Mouse (Mus musculus) heart, embryonic 12.5 days (tissue): Measurements from ENCODE around the gene Sh3d19. TPM values are rescaled to one million over a fixed set of nuclear protein-coding genes. Genes with fewer than 3 reads are reported as not detected.

ENCODE experiments used
- ATAC-seq: fragments of 200-750 bp; cut with Nextera tagmentation; 2 replicates; pipeline ENCODE4 v1.8.0; 2017; ENCODE audit warnings: moderate TSS enrichment, moderate library complexity; ENCODE audit not compliant: insufficient number of reproducible peaks, low FRiP score
- H3K27ac ChIP-seq: fragments of 300-500 bp; sonication (generic); 2 replicates; pipeline ENCODE4 v1.5.1; 2016; ENCODE audit warnings: mild to moderate bottlenecking, moderate library complexity; ENCODE audit not compliant: poor library complexity, severe bottlenecking
- H3K27me3 ChIP-seq: fragments of 300-500 bp; sonication (generic); replicated peaks from 2 replicates; pipeline ENCODE4 v1.6.1; 2016; ENCODE audit warnings: mild to moderate bottlenecking, moderate library complexity
- H3K36me3 ChIP-seq: fragments of 300-500 bp; sonication (generic); 2 replicates; pipeline ENCODE4 v1.6.1; 2016; ENCODE audit warnings: mild to moderate bottlenecking, moderate library complexity
- H3K4me1 ChIP-seq: fragments of 300-500 bp; sonication (generic); replicated peaks from 2 replicates; pipeline ENCODE4 v1.6.1; 2016; ENCODE audit warnings: mild to moderate bottlenecking
- H3K4me2 ChIP-seq: fragments of 300-500 bp; sonication (generic); 2 replicates; pipeline ENCODE4 v1.6.1; 2016; ENCODE audit warnings: mild to moderate bottlenecking, moderate library complexity
- H3K4me3 ChIP-seq: fragments of 300-500 bp; sonication (generic); 2 replicates; pipeline ENCODE4 v1.5.1; 2016; ENCODE audit warnings: mild to moderate bottlenecking
- H3K9ac ChIP-seq: fragments of 300-500 bp; sonication (generic); 2 replicates; pipeline ENCODE4 v1.6.1; 2016; ENCODE audit warnings: mild to moderate bottlenecking, moderate library complexity
- H3K9me3 ChIP-seq: fragments of 300-500 bp; sonication (generic); replicated peaks from 2 replicates; pipeline ENCODE4 v1.6.1; 2016; ENCODE audit warnings: mild to moderate bottlenecking, moderate library complexity
- WGBS: fragments of 180-500 bp; shearing (Covaris S2); methylation state at CpG from one replicate; pipeline ENCODE4 v1.1.7; 2016; 5-methylcytosine and 5-hydroxymethylcytosine counted together
- polyA plus RNA-seq: library from polyadenylated mRNA; unstranded; fragments of >200 nt; fragmentation: Nextera tagmentation; extraction: Ambion mirVana; gene quantifications from 2 replicates; pipeline ENCODE4 v1.2.1, GENCODE M21; 2016

The Sh3d19 gene
- polyA plus RNA-seq: 16.6 and 16.9 TPM in 2 replicates

DNA sequence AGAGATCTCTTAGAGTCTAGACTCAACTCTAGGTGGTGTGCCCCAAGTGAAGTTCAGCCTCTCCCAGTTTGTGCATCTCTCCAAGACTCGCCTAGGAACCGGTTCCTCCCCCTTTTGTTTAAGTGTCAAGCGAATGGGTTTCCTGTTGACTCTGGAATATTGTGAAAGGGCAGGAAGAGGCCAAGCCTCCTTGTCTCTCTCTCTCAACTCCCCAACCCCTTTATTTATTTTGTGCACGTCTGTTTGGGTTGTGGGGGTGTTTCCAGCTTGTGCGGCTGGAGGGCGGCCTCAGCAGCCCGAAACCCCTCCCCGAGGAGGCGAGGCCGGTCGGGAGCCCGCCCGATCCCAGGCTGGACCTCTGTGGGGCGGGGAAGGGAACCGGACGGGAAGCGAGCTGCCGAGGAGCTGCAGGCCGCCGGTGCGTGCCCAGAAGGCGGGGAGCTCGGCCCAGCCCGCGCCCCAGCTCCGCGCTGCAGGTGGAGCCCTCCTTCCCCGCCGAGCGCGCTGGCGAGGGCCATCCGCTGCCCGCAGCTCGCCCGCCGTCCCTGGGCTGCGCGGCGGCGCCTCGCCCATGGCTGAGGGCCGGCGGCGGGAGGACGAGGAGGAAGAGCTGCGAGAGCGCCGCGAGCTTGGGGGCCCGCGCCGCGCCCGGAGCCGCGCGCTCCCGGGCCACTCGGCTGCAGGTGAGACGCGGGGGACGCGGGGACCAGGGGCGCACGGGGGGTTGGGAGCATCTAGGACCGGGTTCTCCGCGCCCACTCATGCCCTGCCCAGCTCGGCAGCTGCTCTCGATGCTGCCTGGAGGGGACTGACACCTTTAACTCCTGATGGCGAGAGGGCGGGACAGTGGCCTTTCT, at the start of gene Sh3d19:
Sh3d19 (plus strand) TSS at position 368 of the 857 bp plus-strand sequence.
- Histone ChIP-seq H3K4me2 (peak within 1 kb of the TSS; percentile 79), H3K27ac (peak within 1 kb of the TSS; percentile 53; the same call in 1 of the 2 replicates), H3K4me3 (peak within 1 kb of the TSS; percentile 89), H3K9ac (peak within 1 kb of the TSS; percentile 92), H3K27me3 (no peaks in the 10 kb centered on the region), H3K36me3 (no peaks in the 10 kb centered on the region), H3K4me1 (peaks cover 19% of the 10 kb centered on the region), H3K9me3 (no peaks in the 10 kb centered on the region)
- under 1% methylated on average over 58 of the region's 73 CpGs for WGBS
- ATAC-seq: peak; percentile 91

- Histone ChIP-seq H3K9me3 (no peaks in the 10 kb centered on the region), H3K4me2 (no peak overlapping the region), H3K9ac (no peak overlapping the region), H3K27ac (no peak overlapping the region), H3K4me1 (0 out of 2 replicates have a peak, but pooled peaks cover 3% of the 10 kb centered on the region), H3K4me3 (no peak overlapping the region), H3K27me3 (no peaks in the 10 kb centered on the region), H3K36me3 (no peaks in the 10 kb centered on the region)
- no peak for ATAC-seq
- 84% methylated on average over 3 of the region's 3 CpGs for whole genome bisulfite sequencing
Measured at GRCm38 (mm10) chr3:85922331-85922730, 48.6 kb upstream of the Sh3d19 start.

- Histone ChIP-seq H3K27ac (no peak overlapping the region), H3K36me3 (no peaks in the 10 kb centered on the region), H3K9ac (no peak overlapping the region), H3K4me2 (no peak overlapping the region), H3K4me1 (0 out of 2 replicates have a peak, but pooled peaks cover 3% of the 10 kb centered on the region), H3K4me3 (no peak overlapping the region), H3K9me3 (no peaks in the 10 kb centered on the region), H3K27me3 (no peaks in the 10 kb centered on the region)
- 74% methylated on average over 8 of the region's 8 CpGs for WGBS
- ATAC-seq: no peak
Measured at GRCm38 (mm10) chr3:85923343-85923742, 47.6 kb upstream of the Sh3d19 start.

- 41% methylated on average over 18 of the region's 18 CpGs for WGBS
- Histone ChIP-seq H3K36me3 (no peaks in the 10 kb centered on the region), H3K4me1 (0 out of 2 replicates have a peak, but pooled peaks cover 3% of the 10 kb centered on the region), H3K4me3 (no peak overlapping the region), H3K4me2 (0 out of 2 replicates have a peak overlapping the region, but pooled peaks have one; percentile 16), H3K9ac (no peak overlapping the region), H3K27ac (no peak overlapping the region), H3K9me3 (no peaks in the 10 kb centered on the region), H3K27me3 (no peaks in the 10 kb centered on the region)
- no peak for ATAC-seq
Measured at GRCm38 (mm10) chr3:85923954-85924945, 46.7 kb upstream of the Sh3d19 start.

DNA sequence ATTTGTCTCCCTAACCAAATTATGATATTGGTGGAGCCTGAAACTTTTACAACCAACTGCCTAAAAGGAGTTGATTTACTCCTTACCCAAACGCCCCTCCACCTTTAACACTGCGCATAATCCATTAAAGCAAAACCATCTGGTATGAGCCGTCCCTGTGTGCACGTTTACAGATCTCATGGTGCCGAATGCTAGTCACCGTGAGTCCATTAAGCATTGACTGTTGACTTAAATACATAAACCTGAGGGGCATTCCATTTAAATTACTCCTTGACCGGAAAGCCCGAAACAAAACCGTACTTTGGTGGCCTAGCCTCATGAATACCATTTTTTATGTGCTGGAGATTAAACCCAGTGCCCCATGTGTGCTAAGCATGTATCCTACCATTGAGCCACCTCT, 43.6 kb upstream of the Sh3d19 start:
- no peak overlapping the region for H3K4me2 ChIP-seq
- H3K36me3 ChIP-seq: no peaks in the 10 kb centered on the region
- H3K4me3 ChIP-seq: no peak overlapping the region
- H3K9ac ChIP-seq: no peak overlapping the region
- H3K27me3 ChIP-seq: no peaks in the 10 kb centered on the region
- 0 out of 2 replicates have a peak, but pooled peaks cover 3% of the 10 kb centered on the region for H3K4me1 ChIP-seq
- ATAC-seq: no peak
- no peaks in the 10 kb centered on the region for H3K9me3 ChIP-seq
- no peak overlapping the region for H3K27ac ChIP-seq
- 87% methylated on average over 9 of the region's 9 CpGs for WGBS

DNA sequence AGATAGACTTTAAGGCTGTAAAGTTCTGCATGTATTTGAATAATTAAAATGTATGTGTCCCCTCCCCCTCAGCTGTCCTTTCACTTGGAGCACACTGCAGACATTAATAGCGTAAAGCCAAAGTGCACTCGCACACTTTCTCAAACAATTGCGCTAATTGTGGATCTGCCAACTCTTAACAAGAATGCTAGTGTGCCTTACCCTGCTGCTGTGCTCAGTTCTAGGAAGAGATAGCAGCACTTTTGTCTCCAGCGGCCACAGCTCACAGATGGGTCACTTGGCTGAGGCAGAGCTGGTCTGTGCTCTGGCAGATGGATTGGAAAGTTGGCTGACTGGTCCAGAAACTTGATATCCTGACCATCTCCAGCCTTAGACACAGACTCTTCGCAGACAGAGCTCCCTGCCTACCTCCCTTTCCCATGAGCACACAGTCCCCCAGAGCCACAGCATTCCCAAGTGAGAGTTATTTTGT, 42.7 kb upstream of the Sh3d19 start:
- H3K27me3 ChIP-seq: no peaks in the 10 kb centered on the region
- H3K27ac ChIP-seq: no peak overlapping the region
- ATAC-seq: no peak
- no peak overlapping the region for H3K9ac ChIP-seq
- no peaks in the 10 kb centered on the region for H3K9me3 ChIP-seq
- no peak overlapping the region for H3K4me3 ChIP-seq
- H3K4me1 ChIP-seq: 0 out of 2 replicates have a peak, but pooled peaks cover 3% of the 10 kb centered on the region
- H3K4me2 ChIP-seq: no peak overlapping the region
- WGBS: 59% methylated on average over 5 of the region's 5 CpGs
- H3K36me3 ChIP-seq: no peaks in the 10 kb centered on the region

GRCm38 (mm10) chr3:85929711-85930110, 41.2 kb upstream of the Sh3d19 start:
- Histone ChIP-seq H3K4me1 (no peaks in the 10 kb centered on the region), H3K9ac (no peak overlapping the region), H3K9me3 (no peaks in the 10 kb centered on the region), H3K27me3 (no peaks in the 10 kb centered on the region), H3K27ac (no peak overlapping the region), H3K4me3 (no peak overlapping the region), H3K4me2 (no peak overlapping the region), H3K36me3 (no peaks in the 10 kb centered on the region)
- ATAC-seq: no peak
- 64% methylated on average over 5 of the region's 5 CpGs for WGBS

GRCm38 (mm10) chr3:85930671-85931255, 40.1 kb upstream of the Sh3d19 start:
- Histone ChIP-seq H3K9ac (no peak overlapping the region), H3K4me3 (no peak overlapping the region), H3K36me3 (no peaks in the 10 kb centered on the region), H3K9me3 (no peaks in the 10 kb centered on the region), H3K4me1 (no peaks in the 10 kb centered on the region), H3K27me3 (no peaks in the 10 kb centered on the region), H3K27ac (no peak overlapping the region), H3K4me2 (no peak overlapping the region)
- WGBS: 79% methylated on average over 11 of the region's 11 CpGs
- no peak for ATAC-seq

- WGBS: 76% methylated on average over 6 of the region's 6 CpGs
- H3K27ac ChIP-seq: no peak overlapping the region
- H3K9ac ChIP-seq: no peak overlapping the region
- H3K4me1 ChIP-seq: no peaks in the 10 kb centered on the region
- no peaks in the 10 kb centered on the region for H3K9me3 ChIP-seq
- no peak for ATAC-seq
- H3K4me2 ChIP-seq: no peak overlapping the region
- H3K36me3 ChIP-seq: no peaks in the 10 kb centered on the region
- H3K27me3 ChIP-seq: no peaks in the 10 kb centered on the region
- H3K4me3 ChIP-seq: no peak overlapping the region
Measured at GRCm38 (mm10) chr3:85931859-85932258, 39.0 kb upstream of the Sh3d19 start.

- no peak for ATAC-seq
- Histone ChIP-seq H3K9ac (no peak overlapping the region), H3K4me3 (no peak overlapping the region), H3K36me3 (no peaks in the 10 kb centered on the region), H3K4me1 (no peaks in the 10 kb centered on the region), H3K27me3 (no peaks in the 10 kb centered on the region), H3K27ac (no peak overlapping the region), H3K9me3 (no peaks in the 10 kb centered on the region), H3K4me2 (no peak overlapping the region)
- WGBS: 77% methylated on average over 5 of the region's 5 CpGs
Measured at GRCm38 (mm10) chr3:85933586-85933985, 37.3 kb upstream of the Sh3d19 start.
